Mouse (Mus musculus) MEL (cell line): ENCODE measurements around the gene Tgfbr3. TPM values are rescaled to one million over a fixed set of nuclear protein-coding genes. Genes with fewer than 3 reads are reported as not detected.

Source experiments
- DNase-seq: peaks from one replicate; pipeline ENCODE4 v3.0.0; 2011; ENCODE audit warnings: low read depth, low spot score
- H3K27ac ChIP-seq: 2 replicates; pipeline ENCODE4 v1.5.1; 2012; ENCODE audit warnings: low read depth, mild to moderate bottlenecking, control low read depth, low read length, moderate library complexity; ENCODE audit not compliant: control insufficient read depth
- H3K27me3 ChIP-seq, 2 experiments: fragments of 150-350 bp in 1 of 2; sonication (generic) in 1 of 2; 2 replicates each; pipeline ENCODE4 v1.6.1; 2012; ENCODE audit warnings: low read length in 2 of 2, mild to moderate bottlenecking in 2 of 2, improper control_type of control experiment in 1 of 2, moderate library complexity in 1 of 2; ENCODE audit not compliant: insufficient read depth in 2 of 2, control insufficient read depth in 1 of 2
- H3K36me3 ChIP-seq, 2 experiments: 2 replicates each; pipeline ENCODE4 v1.6.1; 2012 to 2014; ENCODE audit warnings: low read length in 2 of 2, improper control_type of control experiment in 1 of 2, inconsistent platforms in 1 of 2, mild to moderate bottlenecking in 1 of 2; ENCODE audit not compliant: insufficient read depth in 2 of 2, control insufficient read depth in 1 of 2
- H3K4me1 ChIP-seq, 2 experiments: fragments of 150-350 bp in 1 of 2; sonication (generic) in 1 of 2; 2 replicates each; pipeline ENCODE4 v1.6.1; 2012; ENCODE audit warnings: low read length in 2 of 2, improper control_type of control experiment in 1 of 2, mild to moderate bottlenecking in 1 of 2; ENCODE audit not compliant: insufficient read depth in 2 of 2, control insufficient read depth in 1 of 2
- H3K4me3 ChIP-seq, 2 experiments: fragments of 150-350 bp in 1 of 2; sonication (generic) in 1 of 2; 2 replicates each; pipeline ENCODE4 v1.5.1; 2012; ENCODE audit warnings: low read depth in 2 of 2, low read length in 2 of 2, mild to moderate bottlenecking in 2 of 2, moderate library complexity in 2 of 2, control low read depth in 1 of 2, improper control_type of control experiment in 1 of 2; ENCODE audit not compliant: control insufficient read depth in 1 of 2, insufficient read depth in 1 of 2
- H3K79me2 ChIP-seq: 2 replicates; pipeline ENCODE4 v1.6.1; 2012; ENCODE audit warnings: mild to moderate bottlenecking, low read length, moderate library complexity; ENCODE audit not compliant: control insufficient read depth, poor library complexity, insufficient read depth
- H3K9ac ChIP-seq: 2 replicates; pipeline ENCODE4 v1.6.1; 2012; ENCODE audit warnings: low read depth, mild to moderate bottlenecking, control low read depth, low read length, moderate library complexity; ENCODE audit not compliant: control insufficient read depth, poor library complexity, severe bottlenecking
- H3K9me3 ChIP-seq: fragments of 150-350 bp; sonication (generic); replicated peaks from 2 replicates; pipeline ENCODE4 v1.6.1; 2012; ENCODE audit warnings: mild to moderate bottlenecking, low read length, improper control_type of control experiment, moderate library complexity; ENCODE audit not compliant: insufficient read depth
- BHLHE40 ChIP-seq: IDR thresholded peaks from 2 replicates; pipeline ENCODE4 v1.6.1; 2012; ENCODE audit warnings: low read depth, mild to moderate bottlenecking, inconsistent platforms, low read length, improper control_type of control experiment, borderline replicate concordance
- CHD1 ChIP-seq: IDR thresholded peaks from 2 replicates; pipeline ENCODE4 v1.6.1; 2012; ENCODE audit warnings: low read depth, mild to moderate bottlenecking, inconsistent platforms, low read length, improper control_type of control experiment
- E2F4 ChIP-seq: IDR thresholded peaks from 2 replicates; pipeline ENCODE4 v1.6.1; 2011; ENCODE audit warnings: low read depth, low read length, improper control_type of control experiment, borderline replicate concordance
- HCFC1 ChIP-seq: IDR thresholded peaks from 2 replicates; pipeline ENCODE4 v1.6.1; 2012; ENCODE audit warnings: low read depth, mild to moderate bottlenecking, inconsistent platforms, low read length, improper control_type of control experiment, moderate library complexity
- MEF2A ChIP-seq: IDR thresholded peaks from 2 replicates; pipeline ENCODE4 v1.6.1; 2014; ENCODE audit warnings: low read depth, mild to moderate bottlenecking, inconsistent platforms, low read length, improper control_type of control experiment; ENCODE audit not compliant: poor library complexity, insufficient replicate concordance, severe bottlenecking; ENCODE audit errors: extremely low read depth
- MXI1 ChIP-seq: IDR thresholded peaks from 2 replicates; pipeline ENCODE4 v1.6.1; 2011; ENCODE audit warnings: mild to moderate bottlenecking, low read depth, low read length, improper control_type of control experiment
- MYC ChIP-seq: IDR thresholded peaks from 2 replicates; pipeline ENCODE4 v1.6.1; 2011; ENCODE audit warnings: low read depth, mild to moderate bottlenecking, low read length, improper control_type of control experiment, moderate library complexity
- NELFE ChIP-seq: IDR thresholded peaks from 2 replicates; pipeline ENCODE4 v1.6.1; 2011; ENCODE audit warnings: low read depth, low read length, improper control_type of control experiment
- NRF1 ChIP-seq: IDR thresholded peaks from 2 replicates; pipeline ENCODE4 v1.6.1; 2014; ENCODE audit warnings: low read depth, mild to moderate bottlenecking, inconsistent platforms, low read length, improper control_type of control experiment, moderate library complexity; ENCODE audit not compliant: poor library complexity, insufficient read depth, severe bottlenecking
- POLR2AphosphoS2 ChIP-seq: IDR thresholded peaks from 2 replicates; pipeline ENCODE4 v1.6.1; 2011; ENCODE audit warnings: low read length, improper control_type of control experiment
- POLR2AphosphoS5 ChIP-seq: IDR thresholded peaks from 2 replicates; pipeline ENCODE4 v1.6.1; 2012; ENCODE audit warnings: low read depth, borderline replicate concordance, mild to moderate bottlenecking, inconsistent platforms, low read length, moderate library complexity, mixed read lengths
- RCOR1 ChIP-seq: IDR thresholded peaks from 2 replicates; pipeline ENCODE4 v1.6.1; 2012; ENCODE audit warnings: low read depth, mild to moderate bottlenecking, inconsistent platforms, low read length, improper control_type of control experiment
- SMC3 ChIP-seq: IDR thresholded peaks from 2 replicates; pipeline ENCODE4 v1.6.1; 2011; ENCODE audit warnings: low read depth, low read length, improper control_type of control experiment
- TAL1 ChIP-seq: IDR thresholded peaks from 2 replicates; pipeline ENCODE4 v1.6.1; 2012; ENCODE audit warnings: mild to moderate bottlenecking, inconsistent platforms, low read length, moderate library complexity, mixed read lengths
- TBP ChIP-seq: IDR thresholded peaks from 2 replicates; pipeline ENCODE4 v1.8.0; 2011; ENCODE audit warnings: low read depth, low read length, improper control_type of control experiment
- TCF12 ChIP-seq: IDR thresholded peaks from 2 replicates; pipeline ENCODE4 v1.6.1; 2014; ENCODE audit warnings: low read depth, mild to moderate bottlenecking, inconsistent platforms, low read length, improper control_type of control experiment, moderate library complexity
- UBTF ChIP-seq: IDR thresholded peaks from 2 replicates; pipeline ENCODE4 v1.6.1; 2012; ENCODE audit warnings: low read depth, mild to moderate bottlenecking, inconsistent platforms, low read length, improper control_type of control experiment, moderate library complexity, borderline replicate concordance; ENCODE audit not compliant: insufficient read depth
- ZMIZ1 ChIP-seq: IDR thresholded peaks from 2 replicates; pipeline ENCODE4 v1.6.1; 2012; ENCODE audit warnings: low read depth, mild to moderate bottlenecking, inconsistent platforms, low read length, improper control_type of control experiment, moderate library complexity
- ZNF384 ChIP-seq: IDR thresholded peaks from 2 replicates; pipeline ENCODE4 v1.6.1; 2012; ENCODE audit warnings: low read depth, mild to moderate bottlenecking, inconsistent platforms, low read length, improper control_type of control experiment
- polyA plus RNA-seq, 2 experiments: library from polyadenylated mRNA; stranded (reverse) in 1 of 2; unstranded in 1 of 2; fragments of >175 nt in 1 of 2; fragments of >200 nt in 1 of 2; gene quantifications; 2 replicates each; pipeline versions ENCODE4 v1.2.1 to v1.2.4; 2012; ENCODE audit warnings: low replicate concordance in 2 of 2, low read depth in 1 of 2; ENCODE audit not compliant: insufficient read length in 2 of 2, insufficient read depth in 1 of 2, missing spikeins in 1 of 2
- total RNA-seq: library from RNA; depleted of rRNA; stranded (reverse); fragments of 300-350 nt; gene quantifications from 2 replicates; pipeline ENCODE4 v1.2.3, GENCODE M21; 2012

The Tgfbr3 gene
- total and polyA plus RNA-seq, 3 experiments, result 3.0 to 5.9 TPM; not detected in 1

DNA sequence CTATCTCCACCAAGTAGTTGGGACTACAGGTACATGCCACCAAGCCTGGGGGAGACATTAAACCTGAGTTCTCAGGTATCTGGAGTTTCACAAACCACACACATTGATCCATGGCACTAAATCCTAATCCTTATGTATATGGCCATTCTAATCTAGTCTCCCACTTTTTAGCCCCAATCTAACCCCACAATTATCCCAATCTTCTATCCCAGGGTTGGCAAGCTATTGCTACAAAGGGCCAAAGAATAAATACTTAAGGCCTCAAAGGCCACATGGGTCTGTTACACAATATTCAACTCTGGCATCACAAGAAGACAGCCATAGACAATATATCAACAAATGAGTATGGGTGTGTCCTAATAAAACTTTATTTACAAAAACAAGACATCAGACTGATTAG lies 85.1 kb downstream of the Tgfbr3 start:
- H3K4me1 ChIP-seq, result no peaks in the 10 kb centered on the region
- no peaks in the 10 kb centered on the region for H3K27me3 ChIP-seq
- H3K79me2 ChIP-seq, result no peaks in the 10 kb centered on the region
- H3K4me3 ChIP-seq, result no peak overlapping the region
- no peak overlapping the region for H3K27ac ChIP-seq
- TF ChIP-seq MYC (no peak), TBP (no peak), RCOR1 (no peak), HCFC1 (no peak), POLR2AphosphoS2 (no peak), MXI1 (no peak), ZMIZ1 (no peak), TCF12 (no peak), BHLHE40 (no peak)
- TF ChIP-seq, all 39 proteins: peak for 0
- no peak for DNase-seq
- Histone ChIP-seq H3K36me3 (no peaks in the 10 kb centered on the region), H3K9ac (no peak overlapping the region), H3K9me3 (no peaks in the 10 kb centered on the region)

DNA sequence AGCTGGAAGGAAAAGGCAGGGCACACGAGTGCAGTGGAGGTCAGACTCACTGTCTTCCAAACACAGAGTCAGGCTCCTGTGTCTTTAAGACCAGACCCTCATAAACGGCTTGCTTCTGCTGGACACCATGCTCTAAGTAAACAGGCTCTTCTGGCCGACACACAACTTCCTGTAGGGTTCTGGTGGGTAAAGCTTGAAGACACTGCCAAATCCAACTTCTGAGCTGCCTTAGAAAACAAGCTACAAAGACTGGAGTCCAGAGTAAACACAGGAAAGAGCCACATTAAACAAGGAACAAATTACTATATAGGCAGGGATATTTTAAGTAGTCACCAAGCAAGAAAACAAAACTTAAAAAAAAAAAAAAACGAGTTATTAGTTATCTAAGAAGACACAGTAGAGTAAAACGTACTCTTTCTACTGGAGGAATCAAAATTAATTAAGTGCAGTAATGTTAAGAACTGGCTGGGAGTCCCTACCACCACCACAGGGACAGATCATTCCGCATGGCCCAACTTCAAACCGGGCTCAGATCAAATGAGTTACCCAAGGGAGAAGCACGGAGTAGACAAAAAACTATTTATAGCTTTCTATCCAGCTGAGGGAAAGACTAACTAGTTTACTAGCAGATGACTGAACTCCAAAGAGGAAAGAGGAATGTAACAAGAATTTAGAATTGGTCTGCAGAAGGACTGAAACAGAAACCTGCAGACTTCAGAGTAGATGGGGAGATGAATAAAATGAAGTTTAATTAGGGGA lies 86.4 kb downstream of the Tgfbr3 start:
- Histone ChIP-seq H3K9ac (no peak overlapping the region), H3K36me3 (no peaks in the 10 kb centered on the region), H3K79me2 (no peaks in the 10 kb centered on the region), H3K4me3 (no peak overlapping the region), H3K27ac (no peak overlapping the region), H3K9me3 (no peaks in the 10 kb centered on the region), H3K4me1 (no peaks in the 10 kb centered on the region), H3K27me3 (no peaks in the 10 kb centered on the region)
- TF ChIP-seq TCF12 (no peak), HCFC1 (no peak), POLR2AphosphoS5 (no peak), CHD1 (no peak), E2F4 (no peak), MEF2A (no peak), POLR2AphosphoS2 (no peak), TAL1 (no peak), SMC3 (no peak), MXI1 (no peak), UBTF (no peak), ZNF384 (no peak), NRF1 (no peak), NELFE (no peak)
- no peak for DNase-seq
